Mouse (Mus musculus) colon, adult 2 months (tissue): Measurements from ENCODE around the gene Tas2r126. TPM values are rescaled to one million over a fixed set of nuclear protein-coding genes. Genes with fewer than 3 reads are reported as not detected.

ENCODE experiments used
- polyA plus RNA-seq: library from polyadenylated mRNA; depleted of rRNA; stranded (reverse); fragments of >200 nt; gene quantifications from 2 replicates; pipeline ENCODE4 v1.2.3, GENCODE M21; 2012; rRNA removed

Gene Tas2r126
- not detected in 2 replicates for polyA plus RNA-seq

GRCm38 (mm10) chr6:42434446-42434845, at the start of gene Tas2r126:
Tas2r126 (plus strand) TSS chr6:42434535.

GRCm38 (mm10) chr6:42399938-42400337, 34.4 kb upstream of the Tas2r126 start, which contains the start of gene Tas2r143:
Tas2r143 (plus strand) TSS chr6:42400238.

DNA sequence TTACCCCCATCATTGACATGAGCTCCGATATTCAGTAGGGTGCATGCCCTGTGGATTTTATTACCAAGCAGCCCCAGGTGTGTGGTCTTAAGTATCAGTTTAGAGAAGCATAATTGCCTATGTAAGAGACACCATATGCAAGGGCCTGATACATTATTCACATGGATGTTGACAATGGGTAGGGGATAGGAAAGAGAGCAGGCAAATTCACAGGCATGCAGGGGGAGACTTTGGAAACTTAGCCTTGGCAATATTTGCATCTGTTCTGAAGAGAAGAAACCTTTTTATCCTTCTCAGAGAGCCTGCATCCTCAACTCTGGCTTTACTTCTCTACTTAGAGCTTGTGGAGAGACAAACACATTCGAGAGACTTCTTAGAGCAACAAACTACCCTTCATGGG, 29.2 kb upstream of the Tas2r126 start, which contains the start of gene Tas2r135:
Gene Tas2r135 (plus strand): TSS at position 301 of the 400 bp plus-strand sequence.

GRCm38 (mm10) chr6:42465096-42465495, 30.8 kb downstream of the Tas2r126 start, which contains the start of gene Olfr458:
Olfr458 (minus strand) TSS chr6:42465196.

GRCm38 (mm10) chr6:42476235-42476634, 41.9 kb downstream of the Tas2r126 start, which contains the start of gene Olfr457:
Olfr457 (minus strand) TSS chr6:42476335.

Other genes with a start within 250 kb of the Tas2r126 start
- not detected in 2 replicates for gene Tas2r144, start 219.2 kb upstream of the Tas2r126 start, polyA plus RNA-seq
- gene Gstk1, start 188.6 kb upstream of the Tas2r126 start, polyA plus RNA-seq = 33.0 and 43.9 TPM in 2 replicates
- gene Tmem139, start 172.6 kb upstream of the Tas2r126 start, polyA plus RNA-seq = 34.0 and 39.1 TPM in 2 replicates
- gene Casp2, start 169.6 kb upstream of the Tas2r126 start, polyA plus RNA-seq = 31.2 and 32.0 TPM in 2 replicates
- gene Clcn1, start 147.8 kb upstream of the Tas2r126 start, polyA plus RNA-seq = 0.08 and 0.38 TPM in 2 replicates
- gene Fam131b, start 109.9 kb upstream of the Tas2r126 start, polyA plus RNA-seq = 0.40 and 0.52 TPM in 2 replicates
- gene Zyx, start 84.9 kb upstream of the Tas2r126 start, polyA plus RNA-seq = 140 and 165 TPM in 2 replicates
- gene Epha1, start 61.3 kb upstream of the Tas2r126 start, polyA plus RNA-seq = 23.0 and 25.5 TPM in 2 replicates
- gene Tas2r143, start 34.3 kb upstream of the Tas2r126 start, polyA plus RNA-seq = 0.27 TPM in 1 of 2 replicates, not detected in the other
- gene Tas2r135, start 29.1 kb upstream of the Tas2r126 start, polyA plus RNA-seq = not detected in 2 replicates
- not detected in 2 replicates for gene Olfr458, start 30.7 kb downstream of the Tas2r126 start, polyA plus RNA-seq
- not detected in 2 replicates for gene Olfr457, start 41.8 kb downstream of the Tas2r126 start, polyA plus RNA-seq
- gene Olfr456, start 52.7 kb downstream of the Tas2r126 start, polyA plus RNA-seq = not detected in 2 replicates
- gene Olfr455, start 113.1 kb downstream of the Tas2r126 start, polyA plus RNA-seq = not detected in 2 replicates
- gene Tcaf3, start 163.2 kb downstream of the Tas2r126 start, polyA plus RNA-seq = not detected in 2 replicates
- gene Tcaf2, start 210.7 kb downstream of the Tas2r126 start, polyA plus RNA-seq = 3.1 and 4.4 TPM in 2 replicates